Mouse (Mus musculus) v-Abl transformed pro-B cells (cell line): Measurements from ENCODE around the gene Dgcr2.

ENCODE experiments used
- in situ Hi-C, 2 experiments: fragments of 400-800 bp; cut with MboI; formaldehyde crosslinking; loops; one replicate each; pipeline ENCODE4 v1.15.1; 2025; ENCODE audit not compliant: unreplicated experiment in 2 of 2

Dgcr2 gene

GRCm38 (mm10) chr16:17853263-17853662, 45.1 kb downstream of the Dgcr2 start:
- in situ Hi-C loops: no loop called here

GRCm38 (mm10) chr16:17851860-17852259, 46.5 kb downstream of the Dgcr2 start:
- in situ Hi-C loops: no loop called here

- in situ Hi-C loops: no loop called here
These were observed 47.0 kb downstream of the Dgcr2 start for GRCm38 (mm10) chr16:17851331-17851730.

- in situ Hi-C loops: no loop called here
These were observed 48.9 kb downstream of the Dgcr2 start for GRCm38 (mm10) chr16:17849486-17849885.

GRCm38 (mm10) chr16:17848928-17849327, 49.4 kb downstream of the Dgcr2 start:
- in situ Hi-C loops: no loop called here

- in situ Hi-C loops: no loop called here
These were observed 49.9 kb downstream of the Dgcr2 start for GRCm38 (mm10) chr16:17848431-17848830.

- in situ Hi-C loops: no loop called here
These were observed 54.5 kb downstream of the Dgcr2 start for GRCm38 (mm10) chr16:17843701-17844365.

- in situ Hi-C loops: no loop called here
These were observed 55.9 kb downstream of the Dgcr2 start for GRCm38 (mm10) chr16:17842437-17842836.

- in situ Hi-C loops: no loop called here
These were observed 58.4 kb downstream of the Dgcr2 start for GRCm38 (mm10) chr16:17839976-17840375.

GRCm38 (mm10) chr16:17838051-17838450, 60.3 kb downstream of the Dgcr2 start, which contains the start of gene Car15:
Gene Car15 (minus strand): TSS chr16:17838364.
- in situ Hi-C loops: no loop called here

GRCm38 (mm10) chr16:17835481-17835880, 62.9 kb downstream of the Dgcr2 start:
- in situ Hi-C loops: no loop called here

- in situ Hi-C loops: no loop called here
These were observed 63.8 kb downstream of the Dgcr2 start for GRCm38 (mm10) chr16:17834543-17834942.

- in situ Hi-C loops: no loop called here
These were observed 64.5 kb downstream of the Dgcr2 start for GRCm38 (mm10) chr16:17833681-17834399.

- in situ Hi-C loops: no loop called here
These were observed 65.1 kb downstream of the Dgcr2 start for GRCm38 (mm10) chr16:17833321-17833680.

GRCm38 (mm10) chr16:17832821-17833220, 65.5 kb downstream of the Dgcr2 start, which contains the start of gene B830017H08Rik:
Gene B830017H08Rik (plus strand): TSS chr16:17833121.
- in situ Hi-C loops: no loop called here

GRCm38 (mm10) chr16:17831781-17832180, 66.6 kb downstream of the Dgcr2 start:
- in situ Hi-C loops: no loop called here

- in situ Hi-C loops: no loop called here
These were observed 67.8 kb downstream of the Dgcr2 start for GRCm38 (mm10) chr16:17830385-17831178.

- in situ Hi-C loops: no loop called here
These were observed 69.5 kb downstream of the Dgcr2 start for GRCm38 (mm10) chr16:17828867-17829266.

GRCm38 (mm10) chr16:17828229-17828628, 70.1 kb downstream of the Dgcr2 start:
- in situ Hi-C loops: no loop called here

- in situ Hi-C loops: no loop called here
These were observed 71.9 kb downstream of the Dgcr2 start for GRCm38 (mm10) chr16:17826500-17826899.

GRCm38 (mm10) chr16:17816528-17816927, 81.8 kb downstream of the Dgcr2 start:
- in situ Hi-C loops: no loop called here
